Mouse (Mus musculus) layer of hippocampus, adult 2 months (tissue): ENCODE results near the gene Phactr4. TPM values are rescaled to one million over a fixed set of nuclear protein-coding genes. Genes with fewer than 3 reads are reported as not detected.
"Not testable (repeated sequence)": the region's sequence is repeated elsewhere in the genome, so short reads cannot be mapped to it uniquely, and the experiment has no call there.

Experiments
- DNase-seq, 2 experiments: peaks; one replicate each; pipeline ENCODE4 v3.0.0; 2022; ENCODE audit warnings: low spot score in 2 of 2
- H3K27ac ChIP-seq: fragments of 200-600 bp; 2 replicates; pipeline ENCODE4 v1.8.1; 2022
- H3K4me3 ChIP-seq: fragments of 200-600 bp; 2 replicates; pipeline ENCODE4 v1.8.1; 2022; ENCODE audit warnings: mild to moderate bottlenecking
- CTCF ChIP-seq: fragments of 200-600 bp; conservative IDR thresholded peaks from 2 replicates; pipeline ENCODE4 v1.8.1; 2022; ENCODE audit warnings: antibody characterized with exemption, mild to moderate bottlenecking, moderate library complexity
- total RNA-seq, 2 experiments: library from RNA; stranded (reverse); gene quantifications; 2 replicates each; pipeline ENCODE4 v1.2.3; 2021

The Phactr4 gene
- total RNA-seq, 2 experiments from 2014 or later = 10.6 to 11.4 TPM

DNA sequence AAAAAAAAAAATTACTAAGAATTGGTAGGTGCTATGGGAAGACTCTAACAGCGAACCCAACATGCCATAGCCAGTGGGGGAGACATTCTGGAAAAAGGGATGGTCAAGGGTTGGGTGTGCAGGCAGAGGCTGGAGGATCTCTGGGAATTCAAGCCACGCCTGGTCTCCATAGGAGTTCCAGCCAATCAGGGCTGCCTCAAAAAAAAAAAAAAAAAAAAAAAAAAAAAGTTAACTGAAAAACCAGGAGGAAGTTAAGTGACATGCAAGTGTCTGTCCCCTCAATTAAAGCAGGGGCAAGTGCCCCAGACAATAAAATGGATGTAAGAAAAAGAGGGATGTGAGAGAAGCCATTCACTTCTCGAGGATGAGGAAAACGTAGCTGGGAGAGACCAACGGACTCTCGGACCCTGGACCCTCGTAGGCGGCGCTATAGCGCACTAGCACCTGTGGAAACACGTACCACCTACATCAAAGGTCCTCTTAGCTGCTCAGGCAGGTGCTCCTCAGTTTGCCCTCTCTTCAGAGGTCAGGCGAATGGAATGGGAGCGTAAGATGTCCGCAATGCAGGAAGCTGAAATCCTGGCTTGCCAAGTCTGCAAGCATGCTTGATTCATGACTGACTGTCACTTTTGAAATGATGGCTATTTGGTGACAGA is 10.6 kb upstream of the Phactr4 start:
- H3K4me3 ChIP-seq = no peak overlapping the region
- no peak overlapping the region for H3K27ac ChIP-seq
- no peak for TF ChIP-seq CTCF
- no peak for DNase-seq

DNA sequence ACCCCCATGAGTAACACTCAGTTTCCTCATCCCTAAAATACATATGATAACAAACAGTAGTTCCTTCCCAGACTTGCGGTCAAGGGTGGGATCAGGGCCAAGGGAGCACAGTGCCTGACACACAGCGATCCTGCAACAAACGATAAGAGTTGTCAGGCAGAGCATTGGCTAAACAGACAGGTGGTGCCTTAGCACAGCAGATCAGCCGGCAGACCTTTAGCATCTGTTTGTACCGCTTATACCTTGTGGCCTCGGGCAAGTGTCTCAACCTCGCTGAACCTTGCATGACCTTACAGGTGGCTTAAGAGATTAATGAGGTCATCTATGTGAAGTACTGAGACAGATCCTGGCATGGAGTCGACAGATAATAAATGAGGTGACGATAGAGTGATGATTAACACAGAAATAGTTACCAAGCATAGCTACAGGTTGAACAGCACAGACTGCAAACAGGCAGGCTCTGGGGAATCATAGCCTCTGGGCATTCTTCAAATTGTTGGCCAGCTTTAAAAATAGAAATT is 5.8 kb upstream of the Phactr4 start:
- Histone ChIP-seq H3K4me3 (no peak overlapping the region), H3K27ac (no peak overlapping the region)
- no peak for DNase-seq
- no peak for TF ChIP-seq CTCF

DNA sequence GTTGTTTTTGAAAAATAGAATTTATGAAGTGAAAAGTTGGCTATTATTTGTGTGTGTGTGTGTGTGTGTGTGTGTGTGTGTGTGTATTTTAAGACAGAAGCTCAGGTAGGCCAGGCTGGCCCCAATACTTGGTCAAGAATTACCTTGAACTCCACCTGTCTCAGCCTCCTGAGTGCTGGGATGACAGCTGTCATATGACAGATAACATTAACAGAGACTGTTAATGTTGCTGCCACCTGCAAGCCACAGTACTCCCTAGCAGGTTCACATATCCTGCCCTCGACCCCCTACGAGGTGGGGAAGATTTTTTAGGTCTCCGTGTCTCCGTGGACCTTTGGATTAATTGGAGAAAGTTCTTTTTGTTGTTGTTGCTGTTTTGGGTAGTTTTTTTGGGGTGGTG is 5.2 kb upstream of the Phactr4 start:
- Histone ChIP-seq H3K27ac (no peak overlapping the region), H3K4me3 (no peak overlapping the region)
- no peak for TF ChIP-seq CTCF
- no peak for DNase-seq

DNA sequence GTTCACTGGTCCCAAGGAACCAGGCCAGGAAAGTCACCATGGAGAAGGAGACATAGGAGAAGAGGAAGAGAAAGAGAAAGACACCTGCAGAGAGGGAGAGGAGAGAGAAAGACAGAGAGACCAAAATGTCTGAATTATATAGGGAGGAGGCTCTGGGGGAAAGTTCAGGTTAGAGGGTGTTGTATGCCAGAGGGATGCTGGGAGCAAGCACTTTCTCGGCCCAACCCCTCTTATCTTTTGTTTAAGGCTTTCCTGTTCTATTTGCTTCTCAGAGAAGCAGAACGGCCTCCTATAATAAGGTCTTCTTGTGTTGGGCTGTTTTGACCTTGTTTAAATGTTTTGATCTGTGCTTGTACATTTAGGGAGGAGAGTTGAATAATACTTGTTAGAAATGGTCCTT is 3.7 kb upstream of the Phactr4 start:
- H3K4me3 ChIP-seq = no peak overlapping the region
- TF ChIP-seq CTCF = no peak
- no peak overlapping the region for H3K27ac ChIP-seq
- no peak for DNase-seq

DNA sequence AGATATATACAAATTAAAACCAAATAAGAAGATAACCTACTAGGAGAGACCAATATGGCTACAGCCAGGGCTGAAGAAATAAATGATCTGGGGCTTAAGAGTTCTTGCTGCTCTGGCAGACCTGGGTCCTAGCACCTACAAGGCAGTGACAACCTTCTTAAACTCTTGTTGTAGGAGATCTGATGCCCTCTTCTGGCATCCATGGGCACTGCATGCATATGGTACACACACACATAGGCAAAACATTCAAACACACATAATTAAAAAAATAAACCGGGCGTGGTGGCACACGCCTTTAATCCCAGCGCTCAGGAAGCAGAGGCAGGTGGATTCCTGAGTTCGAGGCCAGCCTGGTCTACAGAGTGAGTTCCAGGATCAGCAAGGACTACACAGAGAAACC is 2.5 kb upstream of the Phactr4 start:
- Histone ChIP-seq H3K4me3 (no peak overlapping the region), H3K27ac (no peak overlapping the region)
- no peak for DNase-seq
- peak; percentile 45 for TF ChIP-seq CTCF

DNA sequence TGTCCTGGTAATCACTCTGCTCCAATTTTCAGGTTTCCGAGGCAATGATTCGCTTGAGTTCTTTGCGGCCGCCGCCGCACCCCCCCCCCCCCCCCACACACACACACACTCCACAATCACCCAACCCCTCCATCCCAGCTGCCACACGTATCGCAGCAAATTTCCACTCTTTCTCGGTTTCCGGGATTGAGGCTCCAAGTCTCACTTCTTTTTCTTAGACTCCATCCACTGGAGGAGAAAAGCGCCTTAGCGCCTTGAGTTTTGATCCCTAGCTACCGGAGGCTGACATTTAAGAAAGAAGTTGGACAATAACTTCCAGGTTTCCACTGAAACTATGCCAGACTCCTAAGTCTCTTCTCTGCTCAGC is 750 bp downstream of the Phactr4 start:
- Histone ChIP-seq H3K4me3 (peak overlapping the region; percentile 91), H3K27ac (peak overlapping the region; percentile 95)
- TF ChIP-seq CTCF = no peak
- DNase-seq = no peak

DNA sequence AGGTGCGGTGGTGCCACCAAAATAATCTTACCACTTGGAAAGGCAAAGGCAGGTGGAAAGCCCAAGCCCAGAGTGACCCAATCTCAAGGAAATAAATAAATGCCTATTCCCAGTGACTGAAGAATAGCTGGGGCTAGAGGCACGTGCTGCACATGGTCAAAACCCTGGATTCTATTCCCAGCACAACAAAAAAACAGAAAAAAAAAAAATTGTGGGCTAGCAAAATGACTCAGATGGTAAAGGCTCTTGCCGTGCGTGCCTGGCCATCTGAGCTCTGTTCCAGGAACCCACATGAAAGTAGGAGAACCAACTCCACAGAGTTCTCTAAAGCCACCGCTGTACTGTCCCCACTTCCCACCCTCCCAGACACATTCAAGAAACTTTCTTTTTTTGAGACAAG is 1.8 kb downstream of the Phactr4 start:
- no peak for TF ChIP-seq CTCF
- no peak overlapping the region for H3K4me3 ChIP-seq
- no peak overlapping the region for H3K27ac ChIP-seq
- no peak for DNase-seq

DNA sequence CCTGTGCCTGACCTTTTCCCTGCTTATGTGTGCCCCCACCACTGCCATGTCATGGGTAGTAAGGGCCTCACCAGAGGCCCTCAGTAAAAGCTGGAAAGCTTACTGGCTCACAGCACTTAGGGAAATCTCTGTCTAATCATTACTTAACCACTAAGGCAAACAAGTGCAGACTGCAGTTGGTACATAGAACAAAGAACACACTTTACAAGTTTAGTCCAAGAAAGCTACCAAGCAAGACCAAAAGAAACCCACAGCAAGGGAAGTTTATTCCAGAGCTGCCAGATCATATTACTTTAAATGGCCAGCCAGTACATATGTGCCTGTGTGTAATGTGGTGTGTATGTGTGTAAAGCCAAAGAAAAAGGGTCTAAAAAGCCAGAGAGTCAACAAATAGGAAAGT is 6.3 kb downstream of the Phactr4 start:
- H3K4me3 ChIP-seq = no peak overlapping the region
- DNase-seq = no peak
- TF ChIP-seq CTCF = no peak
- H3K27ac ChIP-seq = no peak overlapping the region

DNA sequence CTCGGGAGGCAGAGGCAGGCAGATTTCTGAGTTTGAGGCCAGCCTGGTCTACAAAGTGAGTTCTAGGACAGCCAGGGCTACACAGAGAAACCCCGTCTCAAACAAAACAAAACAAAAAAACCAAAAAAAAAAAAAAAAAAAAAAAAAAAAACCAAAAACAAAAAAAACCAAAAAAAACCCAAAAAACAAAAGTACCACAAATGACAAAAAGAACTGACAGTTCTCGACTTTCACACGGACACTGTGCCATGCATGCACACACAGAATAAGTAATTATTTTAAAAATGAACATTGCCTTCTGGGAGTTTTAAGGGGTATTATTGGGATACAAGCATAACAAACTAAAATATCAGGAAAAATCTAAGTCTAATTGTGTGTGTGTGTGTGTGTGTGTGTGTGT is 9.0 kb downstream of the Phactr4 start:
- DNase-seq, H3K4me3 ChIP-seq, H3K27ac ChIP-seq: not testable (repeated sequence)

DNA sequence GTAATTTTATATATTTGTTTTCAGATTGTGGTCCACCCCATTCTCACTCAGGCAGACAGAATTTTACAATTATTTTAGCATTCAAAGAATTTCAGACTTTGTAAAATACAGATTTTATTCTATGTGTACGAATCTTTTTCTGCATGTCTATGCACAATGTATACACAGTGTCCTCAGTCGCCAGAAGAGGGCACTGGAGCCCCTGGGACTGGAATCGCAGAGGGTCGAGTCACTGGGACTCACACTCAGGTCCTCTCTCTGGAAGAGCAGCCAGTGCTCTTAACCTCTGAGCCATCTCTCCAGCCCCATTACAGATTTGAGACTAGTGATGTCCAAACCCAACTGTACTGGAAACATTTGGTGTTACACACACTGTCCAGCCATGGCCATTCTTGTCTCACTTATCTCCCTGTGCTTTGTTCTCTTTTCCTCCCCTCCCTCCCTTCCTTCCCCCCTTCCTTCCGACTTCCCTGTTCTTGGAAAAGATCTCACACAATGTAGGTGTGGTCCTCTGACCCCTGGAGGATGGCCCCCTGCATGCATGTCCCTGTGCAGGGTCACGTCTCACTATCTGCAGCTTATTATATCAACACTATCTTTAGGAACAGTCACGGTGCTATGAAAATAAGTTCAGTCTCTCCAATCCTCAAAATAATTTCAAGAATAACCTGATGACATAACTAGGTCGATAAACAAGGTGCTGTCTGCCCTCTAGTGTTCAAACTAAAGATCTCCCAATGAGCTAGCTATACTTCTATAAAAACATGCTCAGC is 10.8 kb downstream of the Phactr4 start:
- peak; percentile 77 for TF ChIP-seq CTCF
- peak; percentile 16 to 23 for DNase-seq
- Histone ChIP-seq H3K4me3 (no peak overlapping the region), H3K27ac (no peak overlapping the region)

DNA sequence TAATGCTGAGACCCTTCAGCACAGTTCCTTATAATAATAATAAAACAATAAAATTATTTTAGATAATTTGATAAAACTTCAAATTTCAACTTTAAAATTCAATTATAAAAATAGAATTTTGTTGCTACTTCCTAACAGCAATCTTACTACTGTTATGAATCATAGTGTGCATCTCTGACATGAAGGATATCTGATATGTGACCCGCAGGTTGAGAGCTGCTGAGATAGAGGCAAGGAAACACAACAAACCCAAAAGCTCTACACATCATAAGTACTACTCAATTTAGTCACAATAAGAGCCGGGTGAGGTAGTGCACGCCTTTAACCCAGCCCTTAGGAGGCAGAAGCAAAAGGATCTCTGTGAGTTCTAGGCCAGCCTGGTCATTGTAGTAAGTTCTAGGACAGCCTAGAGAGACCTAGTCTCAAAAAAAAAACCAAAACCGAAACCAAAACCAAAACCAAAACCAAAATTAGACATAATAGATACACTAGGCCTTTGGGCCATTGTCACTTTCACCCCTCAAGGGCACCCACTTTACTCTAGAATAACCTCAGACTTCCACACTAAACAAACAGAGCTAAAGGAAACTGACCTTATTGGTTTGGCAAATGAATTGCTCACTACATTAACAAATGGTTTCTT is 12.6 kb downstream of the Phactr4 start:
- Histone ChIP-seq H3K27ac (no peak overlapping the region), H3K4me3 (no peak overlapping the region)
- TF ChIP-seq CTCF = no peak
- DNase-seq = no peak

DNA sequence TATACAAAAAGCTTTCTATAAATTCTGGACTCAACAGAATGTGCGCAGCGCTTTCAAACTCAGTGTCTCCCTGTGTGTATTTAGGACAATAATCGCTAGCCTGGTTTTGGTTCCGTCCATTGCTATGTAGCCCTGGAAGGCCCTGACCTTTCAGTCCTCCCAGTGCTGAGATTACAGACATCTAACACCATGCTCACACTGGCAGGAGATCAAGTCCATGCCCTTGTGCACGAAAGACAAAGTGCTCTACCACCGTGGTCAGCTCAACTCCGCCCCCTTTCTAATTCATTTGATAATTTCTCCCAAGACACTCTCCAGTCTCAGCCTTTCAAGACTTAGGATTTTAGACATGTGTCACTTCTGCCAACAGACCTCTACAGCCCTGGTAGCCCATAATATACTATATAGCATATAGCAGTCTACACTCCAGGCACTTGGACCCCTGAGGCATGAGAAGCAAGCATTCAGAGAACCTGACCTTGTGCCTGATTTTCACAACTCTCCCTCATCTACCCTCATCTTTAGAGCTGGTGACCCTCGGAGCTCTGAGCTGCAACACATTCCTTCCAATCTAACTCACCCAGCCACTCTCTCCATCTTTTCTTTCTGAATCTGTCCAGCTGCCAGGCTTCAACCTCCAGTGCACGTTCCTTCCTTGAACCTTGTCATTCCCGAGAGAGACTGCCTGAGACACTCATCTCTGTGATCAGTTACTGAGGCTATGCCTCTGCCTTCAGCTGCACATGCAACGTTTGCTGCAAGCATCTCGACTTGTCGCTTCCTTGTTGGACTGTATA is 15.7 kb downstream of the Phactr4 start:
- no peak overlapping the region for H3K27ac ChIP-seq
- no peak for TF ChIP-seq CTCF
- H3K4me3 ChIP-seq = no peak overlapping the region
- no peak for DNase-seq

DNA sequence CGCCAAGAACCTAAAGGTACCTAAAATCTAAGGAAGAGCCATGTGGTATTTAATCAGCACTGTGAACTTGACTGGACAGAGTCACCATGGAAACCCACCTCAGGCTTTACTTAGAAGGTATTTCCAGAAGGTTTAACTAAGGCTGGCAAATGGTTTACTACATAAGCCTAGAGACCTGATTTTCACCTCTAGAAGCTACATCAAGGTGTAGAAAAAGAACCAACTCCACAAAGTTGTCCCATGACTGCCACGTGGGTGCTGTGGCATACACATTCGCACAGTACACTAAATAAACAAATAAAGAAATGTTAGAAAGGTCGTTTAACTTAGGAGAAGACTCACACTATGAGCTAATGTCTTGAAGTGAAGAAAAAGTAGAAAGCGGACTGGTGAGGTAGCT is 17.7 kb downstream of the Phactr4 start:
- DNase-seq = no peak
- Histone ChIP-seq H3K27ac (no peak overlapping the region), H3K4me3 (no peak overlapping the region)
- no peak for TF ChIP-seq CTCF
